Mouse (Mus musculus) layer of hippocampus, adult 9-10 months (tissue): ENCODE results near the gene Uhrf1bp1l.

Experiments used
- DNase-seq: peaks from one replicate; pipeline ENCODE4 v3.0.0; 2022; ENCODE audit warnings: low spot score

Uhrf1bp1l gene

GRCm38 (mm10) chr10:89850951-89851350 is 106.2 kb downstream of the Uhrf1bp1l start:
- no peak for DNase-seq

DNA sequence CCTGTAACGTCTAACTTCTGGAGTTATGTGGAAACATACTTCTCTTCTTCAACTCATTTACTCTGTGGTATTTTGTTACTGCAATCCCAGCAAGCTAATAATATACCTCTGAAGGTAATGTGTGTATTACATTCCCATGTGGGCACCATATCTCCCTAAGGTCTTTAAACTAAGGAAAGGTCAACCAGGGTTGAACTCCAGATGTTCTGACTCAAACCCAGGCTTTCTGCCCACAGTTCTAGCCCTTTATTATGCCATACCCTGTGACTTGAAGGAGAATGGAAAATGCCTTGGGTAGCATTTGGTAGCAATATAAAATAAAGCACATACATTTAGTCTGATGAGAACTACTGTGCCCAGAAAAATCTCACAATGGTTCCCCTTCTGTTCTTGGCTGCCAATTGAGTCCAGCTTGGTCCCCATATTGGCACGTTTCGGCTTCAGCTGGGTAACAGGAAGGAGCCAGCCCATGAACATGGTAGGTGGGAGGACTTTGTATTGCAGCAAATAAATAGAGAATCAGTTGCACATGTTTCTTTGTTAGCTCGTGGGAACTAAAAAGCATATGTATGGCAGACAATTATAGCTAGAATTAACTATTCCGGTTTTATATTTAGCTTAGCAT is 110.6 kb downstream of the Uhrf1bp1l start:
- DNase-seq, result peak; percentile 53

- DNase-seq, result peak; percentile 13
Observed at GRCm38 (mm10) chr10:89856286-89856685, 111.5 kb downstream of the Uhrf1bp1l start.

DNA sequence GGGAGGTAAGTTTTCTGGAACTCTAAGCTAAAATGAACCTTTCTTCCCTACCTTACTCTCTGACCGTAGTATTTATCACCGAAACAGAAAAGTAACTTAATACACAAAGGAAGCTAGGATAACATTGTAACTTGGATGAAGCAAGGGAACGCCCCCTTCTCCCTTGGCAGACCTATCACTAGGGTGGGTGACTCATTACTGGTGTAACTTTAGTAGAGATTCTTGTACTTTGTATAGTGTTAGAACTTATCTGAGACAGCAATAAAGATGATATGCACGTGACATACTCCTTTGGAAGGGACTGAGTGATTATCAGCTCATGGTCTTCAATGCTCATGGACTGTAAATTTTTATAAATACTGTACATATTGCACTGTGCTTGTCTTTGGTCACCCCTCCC is 123.4 kb downstream of the Uhrf1bp1l start:
- DNase-seq, result no peak

GRCm38 (mm10) chr10:89868836-89869235 is 124.0 kb downstream of the Uhrf1bp1l start:
- no peak for DNase-seq
